8 mouse cellular contexts compared by ENCODE assay signal in genomic region chr19:41896319-41896711, GRCm38 (mm10). TPM values are rescaled to one million over a fixed set of nuclear protein-coding genes. Genes with fewer than 3 reads are reported as not detected.
DNase-seq lines count a peak whose midpoint lies in the region; ATAC-seq and TF ChIP-seq lines count a peak whose summit lies in the region.

No protein-coding gene starts in this region.

- H3K4me3 ChIP-seq in heart, embryonic 12.5 days: peak overlapping the region; percentile 83
- H3K4me3 ChIP-seq in E14TG2a.4 (replicated peaks; ENCODE audit: low read length): peak overlapping the region; percentile 96
- H3K4me3 ChIP-seq in forebrain, embryonic 16.5 days (replicated peaks; ENCODE audit: low read length): peak overlapping the region; percentile 76
- H3K4me3 ChIP-seq in liver, embryonic 16.5 days (ENCODE audit: low read depth, low read length): peak overlapping the region; percentile 89

- peaks cover 12% of the 10 kb centered on the region for H3K4me1 ChIP-seq in heart, embryonic 12.5 days (replicated peaks)
- peaks cover 18% of the 10 kb centered on the region for H3K4me1 ChIP-seq in E14TG2a.4 (replicated peaks; ENCODE audit: low read depth, low read length)
- H3K4me1 ChIP-seq in forebrain, embryonic 16.5 days (replicated peaks; ENCODE audit: control insufficient read depth, insufficient read depth, low read length): peaks cover 13% of the 10 kb centered on the region
- peaks cover 27% of the 10 kb centered on the region for H3K4me1 ChIP-seq in liver, embryonic 16.5 days (ENCODE audit: control insufficient read depth, low read depth, low read length)

- H3K36me3 ChIP-seq in heart, embryonic 12.5 days: peaks cover 8% of the 10 kb centered on the region; the same call in 1 of the 2 replicates
- H3K36me3 ChIP-seq in E14TG2a.4 (ENCODE audit: insufficient read depth, low read length): peaks cover 36% of the 10 kb centered on the region
- H3K36me3 ChIP-seq in forebrain, embryonic 16.5 days (ENCODE audit: control insufficient read depth, insufficient read depth): no peaks in the 10 kb centered on the region; the same call in 1 of the 2 replicates
- no peaks in the 10 kb centered on the region for H3K36me3 ChIP-seq in liver, embryonic 16.5 days (ENCODE audit: control insufficient read depth, insufficient read depth)

- H3K9ac ChIP-seq in heart, embryonic 12.5 days: peak overlapping the region; percentile 57
- H3K9ac ChIP-seq in forebrain, embryonic 16.5 days (replicated peaks; ENCODE audit: low read depth, low read length): peak overlapping the region; percentile 31
- peak overlapping the region; percentile 68 for H3K9ac ChIP-seq in liver, embryonic 16.5 days (ENCODE audit: low read depth, low read length)

- no peak for DNase-seq in heart, adult 8-10 months (ENCODE audit: low spot score)
- DNase-seq in adrenal gland, adult 18-20 months (ENCODE audit: low spot score in 2 of 2): no peak
- no peak for DNase-seq in cerebellum, adult 18-20 months
- DNase-seq in cerebellum, postnatal 14 days: no peak

- 19% methylated on average over 18 of the region's 18 CpGs for WGBS in heart, embryonic 12.5 days
- 19% methylated on average over 18 of the region's 18 CpGs for WGBS in forebrain, embryonic 16.5 days
- 20% methylated on average over 18 of the region's 18 CpGs for WGBS in liver, embryonic 16.5 days (ENCODE audit: insufficient replicate concordance)

- peak overlapping the region; percentile 89 for H3K4me2 ChIP-seq in heart, embryonic 12.5 days
- peak overlapping the region; percentile 75 for H3K4me2 ChIP-seq in forebrain, embryonic 16.5 days (ENCODE audit: low read length)
- peak overlapping the region; percentile 93 for H3K4me2 ChIP-seq in liver, embryonic 16.5 days (ENCODE audit: low read depth, low read length)

- H3K27ac ChIP-seq in heart, embryonic 12.5 days (ENCODE audit: poor library complexity, severe bottlenecking): no peak overlapping the region
- H3K27ac ChIP-seq in forebrain, embryonic 16.5 days (ENCODE audit: low read length): no peak overlapping the region
- H3K27ac ChIP-seq in liver, embryonic 16.5 days (ENCODE audit: low read length): no peak overlapping the region

- ATAC-seq in heart, embryonic 12.5 days (ENCODE audit: insufficient number of reproducible peaks, low FRiP score): no peak
- ATAC-seq in forebrain, embryonic 16.5 days: peak; percentile 21
- ATAC-seq in liver, embryonic 16.5 days (ENCODE audit: low read depth): no peak

- no peaks in the 10 kb centered on the region for H3K9me3 ChIP-seq in heart, embryonic 12.5 days (replicated peaks)
- no peaks in the 10 kb centered on the region for H3K9me3 ChIP-seq in E14TG2a.4 (ENCODE audit: low read length)
- no peaks in the 10 kb centered on the region for H3K9me3 ChIP-seq in forebrain, embryonic 16.5 days (ENCODE audit: control insufficient read depth, low read length)
- no peaks in the 10 kb centered on the region for H3K9me3 ChIP-seq in liver, embryonic 16.5 days (replicated peaks; ENCODE audit: control insufficient read depth, low read length)

- H3K27me3 ChIP-seq in heart, embryonic 12.5 days (replicated peaks): no peaks in the 10 kb centered on the region
- H3K27me3 ChIP-seq in E14TG2a.4 (ENCODE audit: insufficient read depth, low read length): no peaks in the 10 kb centered on the region
- H3K27me3 ChIP-seq in forebrain, embryonic 16.5 days (replicated peaks; ENCODE audit: control insufficient read depth, insufficient read depth, low read length): no peaks in the 10 kb centered on the region
- no peaks in the 10 kb centered on the region for H3K27me3 ChIP-seq in liver, embryonic 16.5 days (ENCODE audit: control insufficient read depth, insufficient read depth, low read depth, low read length)

- TF ChIP-seq CTCF in E14TG2a.4 (conservative IDR thresholded peaks at IDR 0.05; ENCODE audit: low read length): no peak

RNA-seq across cellular contexts. Expression of gene Rrp12, which starts 0.3 kb away (rescaled TPM):
- 16.9 TPM in 2 replicates for polyA plus RNA-seq in heart, embryonic 12.5 days (2016; fragmentation: Nextera tagmentation; extraction: Ambion mirVana)
- 10 to 100 TPM; 16.4 to 18.7 (median 18.5) TPM for total RNA-seq in heart, adult 8-10 months (2022)
- 19.5 and 21.0 TPM in 2 replicates for polyA plus RNA-seq in forebrain, embryonic 16.5 days (2015; fragmentation: Nextera tagmentation; extraction: Ambion mirVana)
- 7.4 and 7.5 TPM in 2 replicates for polyA plus RNA-seq in liver, embryonic 16.5 days (2015; fragmentation: Nextera tagmentation; extraction: Ambion mirVana)
- 10 to 100 TPM; 17.0 to 20.7 TPM for total RNA-seq in adrenal gland, adult 18-20 months (2021)

RNA-seq across cellular contexts. Expression of gene Pgam1, which starts 15.4 kb away (rescaled TPM):
- 906 and 931 TPM in 2 replicates for polyA plus RNA-seq in heart, embryonic 12.5 days (2016; fragmentation: Nextera tagmentation; extraction: Ambion mirVana)
- 100 to 1,000 TPM in 3 of 4 experiments, 10 to 100 TPM in 1; 94.6 to 149 (median 113) TPM for total RNA-seq in heart, adult 8-10 months (2022)
- polyA plus RNA-seq in forebrain, embryonic 16.5 days (2015; fragmentation: Nextera tagmentation; extraction: Ambion mirVana): 480 and 488 TPM in 2 replicates
- polyA plus RNA-seq in liver, embryonic 16.5 days (2015; fragmentation: Nextera tagmentation; extraction: Ambion mirVana): 366 and 408 TPM in 2 replicates
- total RNA-seq in adrenal gland, adult 18-20 months (2021): 100 to 1,000 TPM; 774 to 926 TPM

RNA-seq across cellular contexts. Expression of gene Exosc1, which starts 36.9 kb away (rescaled TPM):
- 49.2 and 52.2 TPM in 2 replicates for polyA plus RNA-seq in heart, embryonic 12.5 days (2016; fragmentation: Nextera tagmentation; extraction: Ambion mirVana)
- 10 to 100 TPM; 11.9 to 14.7 (median 13.7) TPM for total RNA-seq in heart, adult 8-10 months (2022)
- polyA plus RNA-seq in forebrain, embryonic 16.5 days (2015; fragmentation: Nextera tagmentation; extraction: Ambion mirVana): 71.0 and 72.3 TPM in 2 replicates
- 25.4 and 27.3 TPM in 2 replicates for polyA plus RNA-seq in liver, embryonic 16.5 days (2015; fragmentation: Nextera tagmentation; extraction: Ambion mirVana)
- total RNA-seq in adrenal gland, adult 18-20 months (2021): 10 to 100 TPM; 25.8 to 26.8 TPM

RNA-seq across cellular contexts. Expression of gene Zdhhc16, which starts 37.0 kb away (rescaled TPM):
- polyA plus RNA-seq in heart, embryonic 12.5 days (2016; fragmentation: Nextera tagmentation; extraction: Ambion mirVana): 55.2 and 58.1 TPM in 2 replicates
- 10 to 100 TPM; 12.4 to 14.1 (median 13.1) TPM for total RNA-seq in heart, adult 8-10 months (2022)
- polyA plus RNA-seq in forebrain, embryonic 16.5 days (2015; fragmentation: Nextera tagmentation; extraction: Ambion mirVana): 90.2 and 99.3 TPM in 2 replicates
- polyA plus RNA-seq in liver, embryonic 16.5 days (2015; fragmentation: Nextera tagmentation; extraction: Ambion mirVana): 32.1 and 32.5 TPM in 2 replicates
- 10 to 100 TPM; 26.3 to 29.6 TPM for total RNA-seq in adrenal gland, adult 18-20 months (2021)

RNA-seq across cellular contexts. Expression of gene Frat2, which starts 48.4 kb away (rescaled TPM):
- polyA plus RNA-seq in heart, embryonic 12.5 days (2016; fragmentation: Nextera tagmentation; extraction: Ambion mirVana): 3.6 TPM in 2 replicates
- 1 to 10 TPM; 2.2 to 4.6 (median 2.5) TPM for total RNA-seq in heart, adult 8-10 months (2022)
- polyA plus RNA-seq in forebrain, embryonic 16.5 days (2015; fragmentation: Nextera tagmentation; extraction: Ambion mirVana): 10.4 and 12.2 TPM in 2 replicates
- 2.5 and 2.7 TPM in 2 replicates for polyA plus RNA-seq in liver, embryonic 16.5 days (2015; fragmentation: Nextera tagmentation; extraction: Ambion mirVana)
- 1 to 10 TPM; 1.4 to 3.4 TPM for total RNA-seq in adrenal gland, adult 18-20 months (2021)
